Mouse (Mus musculus) ES-E14 (cell line): ENCODE measurements around the gene Atxn10.

Experiments used
- CHD2 ChIP-seq: IDR thresholded peaks from 2 replicates; pipeline ENCODE4 v1.6.1; 2014; ENCODE audit warnings: mild to moderate bottlenecking, low read depth, low read length, inconsistent platforms
- HCFC1 ChIP-seq: IDR thresholded peaks from 2 replicates; pipeline ENCODE4 v1.6.1; 2012; ENCODE audit warnings: low read length, inconsistent platforms, borderline replicate concordance; ENCODE audit not compliant: insufficient read depth
- ZC3H11A ChIP-seq: IDR thresholded peaks from 2 replicates; pipeline ENCODE4 v1.6.1; 2012; ENCODE audit warnings: low read depth, mild to moderate bottlenecking, inconsistent platforms, low read length, borderline replicate concordance

- TF ChIP-seq ZC3H11A (no peak), CHD2 (no peak), HCFC1 (no peak)
Measured at GRCm38 (mm10) chr15:85503127-85503526, 167.1 kb downstream of the Atxn10 start, which contains the start of gene 7530416G11Rik.
